Mouse (Mus musculus): ENCODE measurements around the gene Ccl4. TPM values are rescaled to one million over a fixed set of nuclear protein-coding genes. Genes with fewer than 3 reads are reported as not detected.

The Ccl4 gene
- not detected for total RNA-seq (2021)
- long read RNA-seq, experiment 1: 0 reads
- long read RNA-seq, experiment 2: 0 reads

GRCm38 (mm10) chr11:83662204-83662603 is at the start of gene Ccl4:
Gene Ccl4, plus strand, starts transcription at chr11:83662584.
- no peak for DNase-seq
- intact Hi-C loops (cut with DNase I): no loop called here

GRCm38 (mm10) chr11:83616586-83616985 is 45.8 kb upstream of the Ccl4 start:
- intact Hi-C loops (cut with DNase I): no loop called here
- DNase-seq: no peak

GRCm38 (mm10) chr11:83618238-83618637 is 44.1 kb upstream of the Ccl4 start:
- intact Hi-C loops (cut with DNase I): no loop called here
- DNase-seq: no peak

GRCm38 (mm10) chr11:83619037-83619436 is 43.3 kb upstream of the Ccl4 start:
- intact Hi-C loops (cut with DNase I): no loop called here

GRCm38 (mm10) chr11:83623586-83623985 is 38.8 kb upstream of the Ccl4 start:
- intact Hi-C loops (cut with DNase I): no loop called here
- no peak for DNase-seq

More at GRCm38 (mm10) chr11:83619037-83619436, 43.3 kb upstream of the Ccl4 start:
- no peak for DNase-seq

GRCm38 (mm10) chr11:83628808-83629207 is 33.6 kb upstream of the Ccl4 start:
- intact Hi-C loops (cut with DNase I): no loop called here
- no peak for DNase-seq

GRCm38 (mm10) chr11:83630630-83631029 is 31.8 kb upstream of the Ccl4 start:
- intact Hi-C loops (cut with DNase I): no loop called here
- DNase-seq: no peak

GRCm38 (mm10) chr11:83631065-83631464 is 31.3 kb upstream of the Ccl4 start:
- intact Hi-C loops (cut with DNase I): no loop called here
- no peak for DNase-seq

- intact Hi-C loops (cut with DNase I): no loop called here
- no peak for DNase-seq
These were observed 29.6 kb upstream of the Ccl4 start for GRCm38 (mm10) chr11:83632744-83633143.

- intact Hi-C loops (cut with DNase I): no loop called here
- no peak for DNase-seq
These were observed 28.0 kb upstream of the Ccl4 start for GRCm38 (mm10) chr11:83634425-83634824.

- intact Hi-C loops (cut with DNase I): no loop called here
- DNase-seq: no peak
These were observed 27.5 kb upstream of the Ccl4 start for GRCm38 (mm10) chr11:83634898-83635297.

GRCm38 (mm10) chr11:83636742-83637235 is 25.6 kb upstream of the Ccl4 start:
- intact Hi-C loops (cut with DNase I): no loop called here
- DNase-seq: no peak

GRCm38 (mm10) chr11:83638934-83639333 is 23.4 kb upstream of the Ccl4 start:
- no peak for DNase-seq
- intact Hi-C loops (cut with DNase I): no loop called here

GRCm38 (mm10) chr11:83639533-83639932 is 22.9 kb upstream of the Ccl4 start:
- no peak for DNase-seq
- intact Hi-C loops (cut with DNase I): no loop called here

GRCm38 (mm10) chr11:83640141-83640540 is 22.2 kb upstream of the Ccl4 start:
- intact Hi-C loops (cut with DNase I): no loop called here
- no peak for DNase-seq

- intact Hi-C loops (cut with DNase I): no loop called here
These were observed 21.2 kb upstream of the Ccl4 start for GRCm38 (mm10) chr11:83641216-83641615.

GRCm38 (mm10) chr11:83645521-83645920 is 16.9 kb upstream of the Ccl4 start, which contains the start of gene Rpl9-ps1:
Gene Rpl9-ps1, minus strand, starts transcription at chr11:83645621.
- intact Hi-C loops (cut with DNase I): no loop called here
- DNase-seq: no peak

More at GRCm38 (mm10) chr11:83641216-83641615, 21.2 kb upstream of the Ccl4 start:
- no peak for DNase-seq

- no peak for DNase-seq
- intact Hi-C loops (cut with DNase I): no loop called here
These were observed 15.8 kb upstream of the Ccl4 start for GRCm38 (mm10) chr11:83646356-83647149.

GRCm38 (mm10) chr11:83649305-83649841 is 13.0 kb upstream of the Ccl4 start, which contains the start of gene Ccl3:
Gene Ccl3, minus strand, starts transcription at chr11:83649355.
- intact Hi-C loops (cut with DNase I): no loop called here
- DNase-seq: no peak

- DNase-seq: no peak
- intact Hi-C loops (cut with DNase I): no loop called here
These were observed 7.8 kb upstream of the Ccl4 start for GRCm38 (mm10) chr11:83654606-83655005.

- intact Hi-C loops (cut with DNase I): no loop called here
- no peak for DNase-seq
These were observed 4.9 kb upstream of the Ccl4 start for GRCm38 (mm10) chr11:83657508-83657907.

GRCm38 (mm10) chr11:83658797-83659196 is 3.6 kb upstream of the Ccl4 start:
- intact Hi-C loops (cut with DNase I): no loop called here
- DNase-seq: no peak
